Mouse (Mus musculus) T-cell, adult 66 days (primary cell): ENCODE results near the gene Wdr48. TPM values are rescaled to one million over a fixed set of nuclear protein-coding genes. Genes with fewer than 3 reads are reported as not detected.

Experiments used
- total RNA-seq, 2 experiments: library from RNA; stranded (reverse); gene quantifications; 3 replicates in 1 of 2; 4 replicates in 1 of 2; pipeline ENCODE4 v1.2.4; 2023

Gene Wdr48
- total RNA-seq, result 10 to 100 TPM; 62.6 to 69.9 TPM

DNA sequence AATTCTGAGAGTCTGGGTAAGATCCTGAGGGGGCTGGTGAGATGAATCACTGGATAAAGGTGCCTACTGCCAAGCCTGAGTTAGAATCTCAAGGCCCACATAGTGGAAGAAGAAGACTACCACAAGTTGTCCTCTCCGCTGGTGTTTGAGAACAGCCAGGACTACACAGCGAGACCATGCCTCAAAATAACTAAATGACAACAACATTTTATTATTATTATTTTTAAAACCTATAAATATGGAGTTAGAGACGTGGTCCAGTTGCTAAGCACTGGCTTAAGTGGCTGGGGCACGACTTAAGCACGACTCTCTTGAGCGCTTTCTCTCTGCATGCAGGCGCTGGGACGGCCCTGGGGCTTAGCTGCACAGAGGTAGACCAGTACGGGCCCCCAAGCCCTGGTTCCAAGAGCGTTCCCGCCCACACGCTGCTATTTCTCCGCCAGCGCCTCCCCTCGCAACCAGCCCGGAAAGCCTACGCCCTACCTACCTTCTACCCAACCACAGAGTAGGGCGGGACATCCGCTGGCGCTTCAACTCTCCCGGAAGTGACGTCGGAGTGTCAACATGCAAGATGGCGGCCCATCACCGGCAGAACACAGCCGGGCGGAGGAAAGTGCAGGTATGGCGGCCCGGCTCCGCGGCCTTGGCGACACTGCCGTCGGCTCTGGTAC is at the start of gene Wdr48:
TSS of gene Wdr48 (plus strand) at position 540 of the 671 bp plus-strand sequence.

GRCm38 (mm10) chr9:119937005-119937773 is 42.5 kb downstream of the Wdr48 start, which contains the start of the genes Gorasp1 and Ttc21a:
Gene Gorasp1 (minus strand): TSS chr9:119937565.
Gene Ttc21a (plus strand): TSS chr9:119937606.

Other genes starting within 250 kb of the Wdr48 start
- not detected for gene Scn10a, start 175.6 kb upstream of the Wdr48 start, total RNA-seq
- gene Scn11a, start 69.4 kb upstream of the Wdr48 start, total RNA-seq, result not detected
- gene Gorasp1, start 42.7 kb downstream of the Wdr48 start, total RNA-seq, result 1 to 10 TPM; 2.4 to 7.0 TPM
- gene Ttc21a, start 42.7 kb downstream of the Wdr48 start, total RNA-seq, result not detected
- 100 to 1,000 TPM; 117 to 127 TPM for gene Csrnp1, start 89.8 kb downstream of the Wdr48 start, total RNA-seq
- not detected for gene Xirp1, start 128.7 kb downstream of the Wdr48 start, total RNA-seq
- gene Cx3cr1, start 175.0 kb downstream of the Wdr48 start, total RNA-seq, result 1 to 10 TPM; 1.4 to 1.5 TPM
- 1 to 10 TPM; 1.7 to 3.8 TPM for gene Ccr8, start 197.2 kb downstream of the Wdr48 start, total RNA-seq
- 10 to 100 TPM; 23.5 to 28.7 TPM for gene Slc25a38, start 215.5 kb downstream of the Wdr48 start, total RNA-seq
- gene Rpsa, start 232.8 kb downstream of the Wdr48 start, total RNA-seq, result 1,000 to 10,000 TPM; 3,064 to 3,199 TPM